16 mouse cellular contexts compared by ENCODE assay signal in genomic region chr10:42630596-42631355, GRCm38 (mm10). TPM values are rescaled to one million over a fixed set of nuclear protein-coding genes. Genes with fewer than 3 reads are reported as not detected.
DNase-seq lines count a peak whose midpoint lies in the region; ATAC-seq lines count a peak whose summit lies in the region.
"Had no signal": no experiment of that assay in that cellular context is flagged by ENCODE, and none has a peak within 500 bp of the region (broad histone marks: within the 10 kb centered on the region; RNA-seq: fewer than 3 reads in every experiment).

No protein-coding gene starts in this region.

- ATAC-seq in forebrain, embryonic 13.5 days, result peak; percentile 61; the same call in 1 of the 2 replicates
- ATAC-seq in midbrain, embryonic 14.5 days (ENCODE audit: low FRiP score, low TSS enrichment), result no peak

- H3K9ac ChIP-seq in forebrain, embryonic 13.5 days, result peak overlapping the region; percentile 16; the same call in 1 of the 2 replicates
- H3K9ac ChIP-seq in midbrain, embryonic 14.5 days (replicated peaks; ENCODE audit: low read length), result no peak overlapping the region
- H3K9ac ChIP-seq: heart, embryonic 12.5 days; hindbrain, embryonic 13.5 days; kidney, embryonic 15.5 days; liver, embryonic 15.5 days had no signal

- no peaks in the 10 kb centered on the region for H3K9me3 ChIP-seq in forebrain, embryonic 13.5 days (replicated peaks)
- H3K9me3 ChIP-seq in midbrain, embryonic 14.5 days (ENCODE audit: control insufficient read depth, low read length), result no peaks in the 10 kb centered on the region
- H3K9me3 ChIP-seq: heart, embryonic 12.5 days; hindbrain, embryonic 13.5 days; kidney, embryonic 15.5 days; liver, embryonic 15.5 days had no signal

- WGBS in forebrain, embryonic 13.5 days, result 1% methylated on average over 19 of the region's 19 CpGs
- WGBS in midbrain, embryonic 14.5 days, result 3% methylated on average over 19 of the region's 19 CpGs

- H3K4me3 ChIP-seq in forebrain, embryonic 13.5 days, result no peak overlapping the region
- H3K4me3 ChIP-seq in midbrain, embryonic 14.5 days (replicated peaks; ENCODE audit: low read depth, low read length), result no peak overlapping the region
- H3K4me3 ChIP-seq: hindbrain, embryonic 13.5 days; kidney, embryonic 15.5 days; liver, embryonic 15.5 days had no signal

- H3K4me1 ChIP-seq in forebrain, embryonic 13.5 days, result peaks cover 73% of the 10 kb centered on the region
- H3K4me1 ChIP-seq in midbrain, embryonic 14.5 days (ENCODE audit: control insufficient read depth, insufficient read depth, low read length), result peaks cover 37% of the 10 kb centered on the region

- peaks cover 22% of the 10 kb centered on the region for H3K27me3 ChIP-seq in forebrain, embryonic 13.5 days
- H3K27me3 ChIP-seq in midbrain, embryonic 14.5 days (ENCODE audit: control insufficient read depth, insufficient read depth, low read length), result peaks cover 67% of the 10 kb centered on the region

- intact Hi-C loops in gastrocnemius, postnatal 36 days (cut with DNase I), result loop anchor here (10.0 kb wide), 1 partner anchor 626 kb away; no protein-coding TSS in a partner anchor

- H3K4me2 ChIP-seq in forebrain, embryonic 13.5 days, result peak overlapping the region; percentile 75
- peak overlapping the region; percentile 58; the same call in 1 of the 2 replicates for H3K4me2 ChIP-seq in midbrain, embryonic 14.5 days (ENCODE audit: low read length)
- H3K4me2 ChIP-seq: hindbrain, embryonic 13.5 days; kidney, embryonic 15.5 days; liver, embryonic 15.5 days had no signal

- no peaks in the 10 kb centered on the region for H3K36me3 ChIP-seq in forebrain, embryonic 13.5 days (ENCODE audit: poor library complexity, severe bottlenecking)
- no peaks in the 10 kb centered on the region for H3K36me3 ChIP-seq in midbrain, embryonic 14.5 days (ENCODE audit: control insufficient read depth, insufficient read depth, low read length)
- H3K36me3 ChIP-seq: heart, embryonic 12.5 days; hindbrain, embryonic 13.5 days; kidney, embryonic 15.5 days; liver, embryonic 15.5 days had no signal

- peak overlapping the region; percentile 96 for H3K27ac ChIP-seq in forebrain, embryonic 13.5 days
- no peak overlapping the region for H3K27ac ChIP-seq in midbrain, embryonic 14.5 days (replicated peaks; ENCODE audit: low read depth, low read length)
- H3K27ac ChIP-seq: hindbrain, embryonic 13.5 days; kidney, embryonic 15.5 days; liver, embryonic 15.5 days had no signal

- DNase-seq in R1 (ENCODE audit: low read depth, low spot score), result peak; percentile 11
- DNase-seq in embryo, embryonic 10 days (ENCODE audit: low spot score), result peak; percentile 77
- DNase-seq in midbrain, embryonic 14.5 days, result peak; percentile 72
- DNase-seq in cerebellum, postnatal 25 days, result no peak
- DNase-seq in gastrocnemius, postnatal 36 days, result no peak
- DNase-seq in heart, postnatal 4 days, result no peak
- DNase-seq: cerebellum, adult 2 months; right cerebral cortex, postnatal 4 days; thymus, adult 18-20 months had no signal

RNA-seq across cellular contexts. Expression of gene Ostm1, which starts 47.2 kb away (rescaled TPM):
- 57.1 and 63.2 TPM in 2 replicates for polyA plus RNA-seq in forebrain, embryonic 13.5 days (2015; fragmentation: Nextera tagmentation; extraction: Ambion mirVana)
- 38.9 and 43.1 TPM in 2 replicates for polyA plus RNA-seq in midbrain, embryonic 14.5 days (2014; fragmentation: Nextera tagmentation; extraction: Ambion mirVana)
- 10 to 100 TPM; 19.3 to 19.5 TPM for total RNA-seq in gastrocnemius, postnatal 36 days (2021)
- total RNA-seq in heart, postnatal 4 days (2021), result 10 to 100 TPM; 18.2 to 19.9 TPM

RNA-seq across cellular contexts. Expression of gene Nr2e1, which starts 47.3 kb away (rescaled TPM):
- polyA plus RNA-seq in forebrain, embryonic 13.5 days (2015; fragmentation: Nextera tagmentation; extraction: Ambion mirVana), result 71.0 and 77.0 TPM in 2 replicates
- 3.4 and 5.5 TPM in 2 replicates for polyA plus RNA-seq in midbrain, embryonic 14.5 days (2014; fragmentation: Nextera tagmentation; extraction: Ambion mirVana)
- total RNA-seq in gastrocnemius, postnatal 36 days (2021), result not detected
- total RNA-seq in heart, postnatal 4 days (2021), result not detected
- total RNA-seq: gastrocnemius, postnatal 4 days; monocyte, adult 5-6 weeks had no signal
- polyA plus RNA-seq: liver, embryonic 15.5 days had no signal

Comparison
In these comparisons a context has a peak if more than half of its experiments do, and no peak if none do; other contexts are left out.
1. DNase-seq: peak in R1 (single experiment), embryo, embryonic 10 days (single experiment) and midbrain, embryonic 14.5 days (single experiment); none in cerebellum, postnatal 25 days (0 of 2), gastrocnemius, postnatal 36 days (0 of 2) and heart, postnatal 4 days (single experiment).